Mouse (Mus musculus) stomach, postnatal 0 days (tissue): ENCODE results near the gene Adcy4.

Source experiments
- CTCF ChIP-seq: IDR thresholded peaks from 2 replicates; pipeline ENCODE4 v1.5.1; 2016; ENCODE audit warnings: antibody characterized with exemption, low read depth, mild to moderate bottlenecking, moderate library complexity
- EP300 ChIP-seq: optimal IDR thresholded peaks from 2 replicates; pipeline ENCODE3; 2016; ENCODE audit warnings: antibody characterized with exemption

GRCm38 (mm10) chr14:55783958-55784235, at the start of gene Adcy4:
- TF ChIP-seq EP300 (no peak), CTCF (no peak)
